Mouse (Mus musculus): ENCODE data around the gene Frmpd1. TPM values are rescaled to one million over a fixed set of nuclear protein-coding genes. Genes with fewer than 3 reads are reported as not detected.

Gene Frmpd1
- polyA plus RNA-seq, 1 experiment from 2014 or later: 5.3 TPM

GRCm38 (mm10) chr4:45252861-45253262 lies 68.2 kb downstream of the Frmpd1 start:
- Histone ChIP-seq H3K9me3 (ENCODE audit: control insufficient read depth, low read length) (no peaks in the 10 kb centered on the region), H3K4me3 (ENCODE audit: low read depth, low read length) (no peak overlapping the region), H3K4me2 (ENCODE audit: low read depth, low read length) (no peak overlapping the region), H3K27ac (replicated peaks; ENCODE audit: low read depth, low read length) (no peak overlapping the region), H3K27me3 (replicated peaks; ENCODE audit: control insufficient read depth, insufficient read depth, low read length) (no peaks in the 10 kb centered on the region), H3K4me1 (ENCODE audit: control insufficient read depth, insufficient read depth, low read length) (no peaks in the 10 kb centered on the region), H3K36me3 (ENCODE audit: control insufficient read depth, insufficient read depth, low read length) (no peaks in the 10 kb centered on the region), H3K9ac (ENCODE audit: low read depth, low read length) (no peak overlapping the region)
- DNase-seq (ENCODE audit: low spot score) (no peak), ATAC-seq (ENCODE audit: low read depth) (no peak)
- 58% methylated on average over 9 of the region's 9 CpGs for WGBS

- no peaks in the 10 kb centered on the region for H3K4me1 ChIP-seq (ENCODE audit: control insufficient read depth, insufficient read depth, low read length)
- DNase-seq (ENCODE audit: low spot score): peak; percentile 30
- H3K27me3 ChIP-seq (replicated peaks; ENCODE audit: control insufficient read depth, insufficient read depth, low read length): no peaks in the 10 kb centered on the region
- ATAC-seq (ENCODE audit: low read depth): no peak; the same call in 1 of the 2 replicates
- no peak overlapping the region for H3K4me2 ChIP-seq (ENCODE audit: low read depth, low read length)
- no peak overlapping the region for H3K9ac ChIP-seq (ENCODE audit: low read depth, low read length)
- no peak overlapping the region for H3K27ac ChIP-seq (replicated peaks; ENCODE audit: low read depth, low read length)
- H3K9me3 ChIP-seq (ENCODE audit: control insufficient read depth, low read length): no peaks in the 10 kb centered on the region
- H3K36me3 ChIP-seq (ENCODE audit: control insufficient read depth, insufficient read depth, low read length): no peaks in the 10 kb centered on the region
- WGBS: 49% methylated on average over 11 of the region's 11 CpGs
- H3K4me3 ChIP-seq (ENCODE audit: low read depth, low read length): no peak overlapping the region
These were observed 69.3 kb downstream of the Frmpd1 start for GRCm38 (mm10) chr4:45253839-45254601.

- Histone ChIP-seq H3K4me1 (ENCODE audit: control insufficient read depth, insufficient read depth, low read length) (peaks cover 6% of the 10 kb centered on the region; the same call in 1 of the 2 replicates), H3K27ac (replicated peaks; ENCODE audit: low read depth, low read length) (no peak overlapping the region), H3K36me3 (ENCODE audit: control insufficient read depth, insufficient read depth, low read length) (no peaks in the 10 kb centered on the region), H3K9ac (ENCODE audit: low read depth, low read length) (no peak overlapping the region), H3K9me3 (ENCODE audit: control insufficient read depth, low read length) (no peaks in the 10 kb centered on the region), H3K4me3 (ENCODE audit: low read depth, low read length) (no peak overlapping the region), H3K27me3 (replicated peaks; ENCODE audit: control insufficient read depth, insufficient read depth, low read length) (no peaks in the 10 kb centered on the region), H3K4me2 (ENCODE audit: low read depth, low read length) (no peak overlapping the region)
- WGBS: 60% methylated on average over 4 of the region's 4 CpGs
- no peak for DNase-seq (ENCODE audit: low spot score)
- no peak for ATAC-seq (ENCODE audit: low read depth)
These were observed 74.7 kb downstream of the Frmpd1 start for GRCm38 (mm10) chr4:45259232-45259832.

- Histone ChIP-seq H3K4me1 (ENCODE audit: control insufficient read depth, insufficient read depth, low read length) (peaks cover 6% of the 10 kb centered on the region; the same call in 1 of the 2 replicates), H3K4me2 (ENCODE audit: low read depth, low read length) (no peak overlapping the region), H3K27me3 (replicated peaks; ENCODE audit: control insufficient read depth, insufficient read depth, low read length) (no peaks in the 10 kb centered on the region), H3K27ac (replicated peaks; ENCODE audit: low read depth, low read length) (no peak overlapping the region), H3K9me3 (ENCODE audit: control insufficient read depth, low read length) (no peaks in the 10 kb centered on the region), H3K36me3 (ENCODE audit: control insufficient read depth, insufficient read depth, low read length) (no peaks in the 10 kb centered on the region), H3K9ac (ENCODE audit: low read depth, low read length) (no peak overlapping the region), H3K4me3 (ENCODE audit: low read depth, low read length) (no peak overlapping the region)
- DNase-seq (ENCODE audit: low spot score) (no peak), ATAC-seq (ENCODE audit: low read depth) (no peak)
- WGBS: 88% methylated on average over 4 of the region's 4 CpGs
These were observed 76.9 kb downstream of the Frmpd1 start for GRCm38 (mm10) chr4:45261551-45261950.

GRCm38 (mm10) chr4:45267883-45268282 lies 83.2 kb downstream of the Frmpd1 start:
- H3K27ac ChIP-seq (replicated peaks; ENCODE audit: low read depth, low read length): no peak overlapping the region
- DNase-seq (ENCODE audit: low spot score): no peak

GRCm38 (mm10) chr4:45271041-45271452 lies 86.4 kb downstream of the Frmpd1 start:
- Histone ChIP-seq H3K36me3 (ENCODE audit: control insufficient read depth, insufficient read depth, low read length) (no peaks in the 10 kb centered on the region), H3K27ac (replicated peaks; ENCODE audit: low read depth, low read length) (no peak overlapping the region), H3K27me3 (replicated peaks; ENCODE audit: control insufficient read depth, insufficient read depth, low read length) (no peaks in the 10 kb centered on the region), H3K9ac (ENCODE audit: low read depth, low read length) (no peak overlapping the region), H3K9me3 (ENCODE audit: control insufficient read depth, low read length) (no peaks in the 10 kb centered on the region), H3K4me3 (ENCODE audit: low read depth, low read length) (no peak overlapping the region), H3K4me2 (ENCODE audit: low read depth, low read length) (peak overlapping the region; percentile 8; the same call in 1 of the 2 replicates), H3K4me1 (ENCODE audit: control insufficient read depth, insufficient read depth, low read length) (no peaks in the 10 kb centered on the region)
- peak; percentile 88 for ATAC-seq (ENCODE audit: low read depth)
- DNase-seq (ENCODE audit: low spot score): peak; percentile 84
- 53% methylated on average over 6 of the region's 10 CpGs for WGBS

More at GRCm38 (mm10) chr4:45267883-45268282, 83.2 kb downstream of the Frmpd1 start:
- 50% methylated on average over 3 of the region's 3 CpGs for WGBS
- no peaks in the 10 kb centered on the region for H3K27me3 ChIP-seq (replicated peaks; ENCODE audit: control insufficient read depth, insufficient read depth, low read length)
- H3K4me3 ChIP-seq (ENCODE audit: low read depth, low read length): no peak overlapping the region
- no peak for ATAC-seq (ENCODE audit: low read depth)
- no peaks in the 10 kb centered on the region for H3K9me3 ChIP-seq (ENCODE audit: control insufficient read depth, low read length)
- no peaks in the 10 kb centered on the region for H3K4me1 ChIP-seq (ENCODE audit: control insufficient read depth, insufficient read depth, low read length)
- H3K36me3 ChIP-seq (ENCODE audit: control insufficient read depth, insufficient read depth, low read length): no peaks in the 10 kb centered on the region
- no peak overlapping the region for H3K4me2 ChIP-seq (ENCODE audit: low read depth, low read length)
- no peak overlapping the region for H3K9ac ChIP-seq (ENCODE audit: low read depth, low read length)

GRCm38 (mm10) chr4:45275770-45276169 lies 91.1 kb downstream of the Frmpd1 start:
- Histone ChIP-seq H3K9ac (ENCODE audit: low read depth, low read length) (no peak overlapping the region), H3K4me2 (ENCODE audit: low read depth, low read length) (no peak overlapping the region), H3K4me3 (ENCODE audit: low read depth, low read length) (no peak overlapping the region), H3K9me3 (ENCODE audit: control insufficient read depth, low read length) (no peaks in the 10 kb centered on the region), H3K27ac (replicated peaks; ENCODE audit: low read depth, low read length) (no peak overlapping the region), H3K36me3 (ENCODE audit: control insufficient read depth, insufficient read depth, low read length) (no peaks in the 10 kb centered on the region), H3K4me1 (ENCODE audit: control insufficient read depth, insufficient read depth, low read length) (no peaks in the 10 kb centered on the region), H3K27me3 (replicated peaks; ENCODE audit: control insufficient read depth, insufficient read depth, low read length) (no peaks in the 10 kb centered on the region)
- peak; percentile 48; the same call in 1 of the 2 replicates for ATAC-seq (ENCODE audit: low read depth)
- peak; percentile 81 for DNase-seq (ENCODE audit: low spot score)
- 72% methylated on average over 8 of the region's 8 CpGs for WGBS

GRCm38 (mm10) chr4:45279292-45279691 lies 94.6 kb downstream of the Frmpd1 start:
- no peak for DNase-seq (ENCODE audit: low spot score)

More at GRCm38 (mm10) chr4:45279292-45279691, 94.6 kb downstream of the Frmpd1 start:
- no peaks in the 10 kb centered on the region for H3K9me3 ChIP-seq (ENCODE audit: control insufficient read depth, low read length)
- H3K4me1 ChIP-seq (ENCODE audit: control insufficient read depth, insufficient read depth, low read length): no peaks in the 10 kb centered on the region
- no peak overlapping the region for H3K27ac ChIP-seq (replicated peaks; ENCODE audit: low read depth, low read length)
- H3K27me3 ChIP-seq (replicated peaks; ENCODE audit: control insufficient read depth, insufficient read depth, low read length): no peaks in the 10 kb centered on the region
- H3K4me3 ChIP-seq (ENCODE audit: low read depth, low read length): no peak overlapping the region
- 49% methylated on average over 8 of the region's 8 CpGs for WGBS
- no peak overlapping the region for H3K4me2 ChIP-seq (ENCODE audit: low read depth, low read length)
- H3K36me3 ChIP-seq (ENCODE audit: control insufficient read depth, insufficient read depth, low read length): no peaks in the 10 kb centered on the region
- H3K9ac ChIP-seq (ENCODE audit: low read depth, low read length): no peak overlapping the region
- ATAC-seq (ENCODE audit: low read depth): peak; percentile 9; the same call in 1 of the 2 replicates
